Mouse (Mus musculus): ENCODE measurements around the gene Bak1.
A peak's percentile ranks its signal among the peaks of the same experiment; 100 is the strongest.

Gene Bak1

GRCm38 (mm10) chr17:27028909-27029308 is at the start of gene Bak1:
Bak1 (minus strand) TSS chr17:27029009.
- DNase-seq = no peak

GRCm38 (mm10) chr17:27078499-27078898 is 49.7 kb upstream of the Bak1 start:
- DNase-seq = no peak

- peak in 1 of 2 experiments; percentile 27 for DNase-seq
Measured at GRCm38 (mm10) chr17:27077920-27078319, 49.1 kb upstream of the Bak1 start.

- no peak for DNase-seq
Measured at GRCm38 (mm10) chr17:27077133-27077532, 48.3 kb upstream of the Bak1 start.

- DNase-seq = no peak
Measured at GRCm38 (mm10) chr17:27074849-27075745, 46.3 kb upstream of the Bak1 start.

GRCm38 (mm10) chr17:27074236-27074635 is 45.4 kb upstream of the Bak1 start:
- DNase-seq = no peak

GRCm38 (mm10) chr17:27073778-27074177 is 45.0 kb upstream of the Bak1 start:
- DNase-seq = no peak

GRCm38 (mm10) chr17:27073126-27073525 is 44.3 kb upstream of the Bak1 start:
- DNase-seq = no peak

GRCm38 (mm10) chr17:27072363-27072762 is 43.6 kb upstream of the Bak1 start:
- no peak for DNase-seq

GRCm38 (mm10) chr17:27071630-27072029 is 42.8 kb upstream of the Bak1 start:
- peak in 1 of 2 experiments; percentile 64 for DNase-seq

- no peak for DNase-seq
Measured at GRCm38 (mm10) chr17:27070913-27071312, 42.1 kb upstream of the Bak1 start.

- no peak for DNase-seq
Measured at GRCm38 (mm10) chr17:27069071-27069470, 40.3 kb upstream of the Bak1 start.

GRCm38 (mm10) chr17:27066065-27066464 is 37.3 kb upstream of the Bak1 start:
- DNase-seq = no peak

GRCm38 (mm10) chr17:27064195-27064594 is 35.4 kb upstream of the Bak1 start:
- DNase-seq = no peak

- DNase-seq = no peak
Measured at GRCm38 (mm10) chr17:27063717-27064116, 34.9 kb upstream of the Bak1 start.

GRCm38 (mm10) chr17:27062684-27063083 is 33.9 kb upstream of the Bak1 start:
- DNase-seq = no peak

- no peak for DNase-seq
Measured at GRCm38 (mm10) chr17:27061727-27062126, 32.9 kb upstream of the Bak1 start.

GRCm38 (mm10) chr17:27060698-27061097 is 31.9 kb upstream of the Bak1 start:
- DNase-seq = no peak

- DNase-seq = no peak
Measured at GRCm38 (mm10) chr17:27057517-27058055, 28.8 kb upstream of the Bak1 start.

- DNase-seq = peak; percentile 75 to 85
Measured at GRCm38 (mm10) chr17:27056812-27057516, 28.2 kb upstream of the Bak1 start, which contains the start of gene Itpr3. Itpr3 (plus strand) TSS chr17:27057304.

- peak; percentile 80 to 83 for DNase-seq
Measured at GRCm38 (mm10) chr17:27056170-27056569, 27.4 kb upstream of the Bak1 start.

- peak; percentile 55 to 81 for DNase-seq
Measured at GRCm38 (mm10) chr17:27051514-27051913, 22.7 kb upstream of the Bak1 start.

GRCm38 (mm10) chr17:27050853-27051252 is 22.0 kb upstream of the Bak1 start:
- no peak for DNase-seq

Measured in kidney, postnatal 36 days (tissue).